Mouse (Mus musculus): ENCODE measurements around the gene Vmn1r169. TPM values are rescaled to one million over a fixed set of nuclear protein-coding genes. Genes with fewer than 3 reads are reported as not detected.
"Not testable (repeated sequence)": the region's sequence is repeated elsewhere in the genome, so short reads cannot be mapped to it uniquely, and the experiment has no call there.

The Vmn1r169 gene
- polyA plus RNA-seq (2012; rRNA removed) (not detected in 2 replicates), polyA plus RNA-seq (2014; fragmentation: Nextera tagmentation; extraction: Ambion mirVana) (not detected in 2 replicates)

- 68% methylated on average over 1 of the region's 2 CpGs for WGBS
- H3K36me3 ChIP-seq (ENCODE audit: control insufficient read depth, insufficient read depth, low read length); H3K4me3 ChIP-seq (replicated peaks; ENCODE audit: low read length); H3K9me3 ChIP-seq (ENCODE audit: control insufficient read depth, low read length); ATAC-seq (ENCODE audit: low FRiP score, low read depth); H3K27ac ChIP-seq (replicated peaks; ENCODE audit: low read depth, low read length); H3K27me3 ChIP-seq (ENCODE audit: control insufficient read depth, insufficient read depth, low read length); DNase-seq (ENCODE audit: low spot score); H3K4me1 ChIP-seq (ENCODE audit: control insufficient read depth, insufficient read depth, low read length); H3K4me2 ChIP-seq (replicated peaks; ENCODE audit: low read depth, low read length, severe bottlenecking); H3K9ac ChIP-seq (ENCODE audit: low read depth, low read length, severe bottlenecking): not testable (repeated sequence)
Observed at GRCm38 (mm10) chr7:23575226-23575625, at the start of gene Vmn1r169. Vmn1r169 (plus strand) TSS chr7:23575526.

GRCm38 (mm10) chr7:23539432-23539831, 35.9 kb upstream of the Vmn1r169 start, which contains the start of gene Vmn1r168:
Vmn1r168 (plus strand) TSS chr7:23539732.
- H3K36me3 ChIP-seq (ENCODE audit: control insufficient read depth, insufficient read depth, low read length); DNase-seq (ENCODE audit: low spot score); H3K27me3 ChIP-seq (ENCODE audit: control insufficient read depth, insufficient read depth, low read length): not testable (repeated sequence)

GRCm38 (mm10) chr7:23605875-23606274, 30.5 kb downstream of the Vmn1r169 start, which contains the start of gene Vmn1r170:
Vmn1r170 (plus strand) TSS chr7:23606175.
- ATAC-seq (ENCODE audit: low FRiP score, low read depth); H3K36me3 ChIP-seq (ENCODE audit: control insufficient read depth, insufficient read depth, low read length); H3K4me2 ChIP-seq (replicated peaks; ENCODE audit: low read depth, low read length, severe bottlenecking); H3K27ac ChIP-seq (replicated peaks; ENCODE audit: low read depth, low read length); H3K4me3 ChIP-seq (replicated peaks; ENCODE audit: low read length); DNase-seq (ENCODE audit: low spot score); H3K9ac ChIP-seq (ENCODE audit: low read depth, low read length, severe bottlenecking); H3K27me3 ChIP-seq (ENCODE audit: control insufficient read depth, insufficient read depth, low read length); H3K9me3 ChIP-seq (ENCODE audit: control insufficient read depth, low read length); H3K4me1 ChIP-seq (ENCODE audit: control insufficient read depth, insufficient read depth, low read length): not testable (repeated sequence)
- 39% methylated on average over 1 of the region's 1 CpGs for WGBS

More at GRCm38 (mm10) chr7:23539432-23539831, 35.9 kb upstream of the Vmn1r169 start, which contains the start of gene Vmn1r168:
- H3K4me3 ChIP-seq (replicated peaks; ENCODE audit: low read length); H3K4me1 ChIP-seq (ENCODE audit: control insufficient read depth, insufficient read depth, low read length); H3K27ac ChIP-seq (replicated peaks; ENCODE audit: low read depth, low read length); H3K9ac ChIP-seq (ENCODE audit: low read depth, low read length, severe bottlenecking); ATAC-seq (ENCODE audit: low FRiP score, low read depth); H3K9me3 ChIP-seq (ENCODE audit: control insufficient read depth, low read length); H3K4me2 ChIP-seq (replicated peaks; ENCODE audit: low read depth, low read length, severe bottlenecking): not testable (repeated sequence)
- no CpG with 5 or more reads among the region's 1 CpGs for WGBS

Other genes with a start within 250 kb of the Vmn1r169 start
- gene Nlrp5, start 189.6 kb upstream of the Vmn1r169 start, polyA plus RNA-seq (2012; rRNA removed): 0.03 and 0.05 TPM in 2 replicates
- gene Nlrp5, start 189.6 kb upstream of the Vmn1r169 start, polyA plus RNA-seq (2014; fragmentation: Nextera tagmentation; extraction: Ambion mirVana): 0.08 TPM in 1 of 2 replicates, not detected in the other
- not detected in 2 replicates for gene Vmn1r167, start 68.3 kb upstream of the Vmn1r169 start, polyA plus RNA-seq (2012; rRNA removed)
- gene Vmn1r167, start 68.3 kb upstream of the Vmn1r169 start, polyA plus RNA-seq (2014; fragmentation: Nextera tagmentation; extraction: Ambion mirVana): not detected in 2 replicates
- not detected in 2 replicates for gene Vmn1r168, start 35.8 kb upstream of the Vmn1r169 start, polyA plus RNA-seq (2012; rRNA removed)
- not detected in 2 replicates for gene Vmn1r168, start 35.8 kb upstream of the Vmn1r169 start, polyA plus RNA-seq (2014; fragmentation: Nextera tagmentation; extraction: Ambion mirVana)
- gene Vmn1r170, start 30.6 kb downstream of the Vmn1r169 start, polyA plus RNA-seq (2012; rRNA removed): not detected in 2 replicates
- gene Vmn1r170, start 30.6 kb downstream of the Vmn1r169 start, polyA plus RNA-seq (2014; fragmentation: Nextera tagmentation; extraction: Ambion mirVana): not detected in 2 replicates
- gene Vmn1r171, start 55.2 kb downstream of the Vmn1r169 start, polyA plus RNA-seq (2012; rRNA removed): not detected in 2 replicates
- gene Vmn1r171, start 55.2 kb downstream of the Vmn1r169 start, polyA plus RNA-seq (2014; fragmentation: Nextera tagmentation; extraction: Ambion mirVana): not detected in 2 replicates
- not detected in 2 replicates for gene Vmn1r172, start 82.8 kb downstream of the Vmn1r169 start, polyA plus RNA-seq (2012; rRNA removed)
- gene Vmn1r172, start 82.8 kb downstream of the Vmn1r169 start, polyA plus RNA-seq (2014; fragmentation: Nextera tagmentation; extraction: Ambion mirVana): not detected in 2 replicates
- gene Vmn1r173, start 125.2 kb downstream of the Vmn1r169 start, polyA plus RNA-seq (2012; rRNA removed): not detected in 2 replicates
- gene Vmn1r173, start 125.2 kb downstream of the Vmn1r169 start, polyA plus RNA-seq (2014; fragmentation: Nextera tagmentation; extraction: Ambion mirVana): not detected in 2 replicates
- not detected in 2 replicates for gene Vmn1r174, start 176.7 kb downstream of the Vmn1r169 start, polyA plus RNA-seq (2012; rRNA removed)
- gene Vmn1r174, start 176.7 kb downstream of the Vmn1r169 start, polyA plus RNA-seq (2014; fragmentation: Nextera tagmentation; extraction: Ambion mirVana): not detected in 2 replicates
- not detected in 2 replicates for gene Vmn1r175, start 235.1 kb downstream of the Vmn1r169 start, polyA plus RNA-seq (2012; rRNA removed)
- gene Vmn1r175, start 235.1 kb downstream of the Vmn1r169 start, polyA plus RNA-seq (2014; fragmentation: Nextera tagmentation; extraction: Ambion mirVana): not detected in 2 replicates

Measured in limb, embryonic 14.5 days (tissue).